Mouse (Mus musculus): ENCODE data around the gene Atp5j2.

DNA sequence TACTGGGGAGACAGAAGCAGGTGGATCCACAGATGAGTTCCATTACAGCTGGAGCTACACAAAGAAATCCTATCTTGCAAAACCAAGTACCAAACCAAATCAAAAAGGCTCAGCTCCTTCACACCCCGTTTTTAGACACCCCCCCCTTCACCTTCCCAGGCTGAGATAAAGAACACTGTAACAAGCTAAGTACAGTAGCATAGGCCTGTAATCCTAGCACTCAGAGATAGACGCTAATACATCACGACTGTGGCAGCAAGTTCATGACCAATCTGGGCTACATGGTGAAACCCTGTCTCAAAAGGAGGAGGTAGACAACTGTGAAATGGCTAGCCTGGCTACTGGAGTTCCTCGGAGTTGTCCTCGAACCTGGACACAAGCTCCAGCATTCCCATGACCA lies 1.5 kb downstream of the Atp5j2 start:
- TF ChIP-seq CHD2 (IDR thresholded peaks at IDR 0.05; ENCODE audit: low read depth, low read length) (no peak), ZC3H11A (IDR thresholded peaks at IDR 0.05; ENCODE audit: borderline replicate concordance, low read depth, low read length) (no peak), ZNF384 (IDR thresholded peaks at IDR 0.05; ENCODE audit: low read depth, low read length) (no peak)
